Comparison of ENCODE assay signal across 8 mouse cellular contexts in the genomic region with DNA sequence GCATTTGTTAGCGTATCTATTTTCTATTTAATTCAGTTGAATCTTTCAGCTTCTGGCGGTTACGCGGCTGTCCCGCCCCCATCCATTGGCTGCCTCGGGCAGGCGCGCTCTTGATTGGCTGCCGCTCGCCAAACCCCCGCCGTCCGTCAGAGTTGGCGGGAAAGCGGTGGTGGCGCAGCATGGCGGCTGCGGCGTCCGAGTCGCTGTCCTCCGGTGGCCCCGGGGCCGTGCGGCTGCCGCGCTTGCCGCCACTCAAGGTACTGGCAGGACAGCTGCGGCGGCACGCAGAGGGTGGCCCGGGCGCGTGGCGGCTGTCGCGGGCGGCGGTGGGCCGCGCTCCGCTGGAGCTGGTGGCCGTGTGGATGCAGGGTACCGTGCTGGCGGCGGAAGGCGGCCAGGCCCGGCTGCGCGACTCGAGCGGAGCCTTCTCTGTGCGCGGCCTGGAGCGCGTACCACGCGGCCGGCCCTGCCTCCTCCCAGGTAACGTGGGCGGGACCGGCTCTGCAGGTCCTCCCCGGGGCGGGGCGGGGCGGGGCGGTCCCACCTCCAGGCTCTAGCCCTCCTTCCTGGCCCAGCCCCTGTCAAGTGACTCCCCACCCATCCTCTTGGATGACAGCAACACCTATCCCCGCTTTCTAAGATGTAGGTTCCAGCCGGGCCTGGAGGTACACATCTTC. TPM values are rescaled to one million over a fixed set of nuclear protein-coding genes. Genes with fewer than 3 reads are reported as not detected.
DNase-seq lines count a peak whose midpoint lies in the region; ATAC-seq and TF ChIP-seq lines count a peak whose summit lies in the region.

A gene (plus strand): TSS at position 149 of the 677 bp plus-strand sequence.

- H3K4me1 ChIP-seq in intestine, postnatal 0 days (replicated peaks; ENCODE audit: control insufficient read depth, insufficient read depth, low read length), result 0 out of 2 replicates have a peak, but pooled peaks cover 7% of the 10 kb centered on the region
- peaks cover 40% of the 10 kb centered on the region for H3K4me1 ChIP-seq in midbrain, embryonic 10.5 days

- H3K4me3 ChIP-seq in intestine, postnatal 0 days (ENCODE audit: low read depth, low read length), result peak within 1 kb of the TSS; percentile 76
- peak within 1 kb of the TSS; percentile 95 for H3K4me3 ChIP-seq in midbrain, embryonic 10.5 days

- ATAC-seq in intestine, postnatal 0 days, result peak; percentile 87

- DNase-seq in adrenal gland, adult 8-10 months, result peak; percentile 73
- DNase-seq in embryo, embryonic 11.5 days (ENCODE audit: low read depth, low spot score), result peak; percentile 79
- peak; percentile 80 to 88 for DNase-seq in gastrocnemius, postnatal 4 days (ENCODE audit: low spot score in 2 of 2)
- DNase-seq in left cerebral cortex, postnatal 36 days (ENCODE audit: low spot score in 2 of 2), result peak; percentile 83 to 85
- peak; percentile 90 for DNase-seq in midbrain, embryonic 10.5 days (ENCODE audit: low spot score)
- DNase-seq in right cerebral cortex, postnatal 36 days (ENCODE audit: low spot score in 2 of 2), result peak; percentile 61 to 69
- peak; percentile 81 to 85 for DNase-seq in urinary bladder, postnatal 4 days (ENCODE audit: low spot score in 2 of 2)

- H3K27me3 ChIP-seq in intestine, postnatal 0 days (replicated peaks; ENCODE audit: control insufficient read depth, insufficient read depth, low read length), result no peaks in the 10 kb centered on the region
- H3K27me3 ChIP-seq in midbrain, embryonic 10.5 days (ENCODE audit: low read depth, poor library complexity, severe bottlenecking), result peaks cover 12% of the 10 kb centered on the region

- peak within 1 kb of the TSS; percentile 59 for H3K9ac ChIP-seq in intestine, postnatal 0 days (ENCODE audit: low read depth, low read length)

- H3K9me3 ChIP-seq in intestine, postnatal 0 days (ENCODE audit: control insufficient read depth), result no peaks in the 10 kb centered on the region
- no peaks in the 10 kb centered on the region for H3K9me3 ChIP-seq in midbrain, embryonic 10.5 days (replicated peaks)

- WGBS in intestine, postnatal 0 days, result under 1% methylated on average over 66 of the region's 69 CpGs
- under 1% methylated on average over 67 of the region's 69 CpGs for WGBS in midbrain, embryonic 10.5 days

- H3K27ac ChIP-seq in intestine, postnatal 0 days (ENCODE audit: low read depth, low read length), result peak within 1 kb of the TSS; percentile 73; the same call in 1 of the 2 replicates
- H3K27ac ChIP-seq in midbrain, embryonic 10.5 days (replicated peaks), result peak within 1 kb of the TSS; percentile 97

- no peaks in the 10 kb centered on the region for H3K36me3 ChIP-seq in intestine, postnatal 0 days (ENCODE audit: control insufficient read depth, insufficient read depth)
- H3K36me3 ChIP-seq in midbrain, embryonic 10.5 days, result peaks cover 8% of the 10 kb centered on the region

- no peak for TF ChIP-seq CTCF in intestine, postnatal 0 days (IDR thresholded peaks at IDR 0.05; ENCODE audit: low read depth)

- peak within 1 kb of the TSS; percentile 98 for H3K4me2 ChIP-seq in intestine, postnatal 0 days (replicated peaks; ENCODE audit: low read depth)

- intact Hi-C loops in left cerebral cortex, postnatal 36 days (cut with DNase I), result no loop called here

RNA-seq across cellular contexts. Expression of the gene that starts here (rescaled TPM):
- total RNA-seq in adrenal gland, adult 8-10 months (2022), result under 1 TPM; 0.43 to 0.74 (median 0.48) TPM
- total RNA-seq in gastrocnemius, postnatal 4 days (2021), result 1 to 10 TPM; 1.6 to 1.8 TPM
- polyA plus RNA-seq in intestine, postnatal 0 days (2015; fragmentation: Nextera tagmentation; extraction: Ambion mirVana), result 0.53 and 0.88 TPM in 2 replicates
- total RNA-seq in left cerebral cortex, postnatal 36 days (2021), result under 1 TPM; 0.18 to 0.25 TPM
- polyA plus RNA-seq in midbrain, embryonic 10.5 days (2016; fragmentation: Nextera tagmentation; extraction: Ambion mirVana), result 3.7 and 4.5 TPM in 2 replicates

Comparison
In these comparisons a context has a peak if more than half of its experiments do, and no peak if none do; other contexts are left out.
1. Peak in every context shown above with its lines: DNase-seq, ATAC-seq, H3K4me3 ChIP-seq and H3K27ac ChIP-seq.
2. Peak in DNase-seq in adrenal gland, adult 8-10 months; RNA of the gene not detected or under 1 TPM.
3. Peak in ATAC-seq, H3K4me3 ChIP-seq, H3K27ac ChIP-seq, H3K9ac ChIP-seq and H3K4me2 ChIP-seq in intestine, postnatal 0 days; RNA of the gene not detected or under 1 TPM.
4. Peak in DNase-seq in left cerebral cortex, postnatal 36 days; RNA of the gene not detected or under 1 TPM.